Mouse (Mus musculus) forebrain, embryonic 13.5 days (tissue): ENCODE measurements around the gene Cib1. TPM values are rescaled to one million over a fixed set of nuclear protein-coding genes. Genes with fewer than 3 reads are reported as not detected.

ENCODE experiments used
- ATAC-seq: fragments of 200-750 bp; cut with Nextera tagmentation; 2 replicates; pipeline ENCODE4 v1.8.0; 2017
- H3K27ac ChIP-seq: fragments of 300-500 bp; sonication (generic); 2 replicates; pipeline ENCODE4 v1.5.1; 2015; ENCODE audit warnings: inconsistent platforms, mild to moderate bottlenecking, moderate library complexity
- H3K27me3 ChIP-seq: fragments of 300-500 bp; sonication (generic); 2 replicates; pipeline ENCODE4 v1.6.1; 2015; ENCODE audit warnings: mild to moderate bottlenecking, inconsistent platforms
- H3K36me3 ChIP-seq: fragments of 300-500 bp; sonication (generic); 2 replicates; pipeline ENCODE4 v1.6.1; 2015; ENCODE audit warnings: mild to moderate bottlenecking, inconsistent platforms; ENCODE audit not compliant: poor library complexity, severe bottlenecking
- H3K4me1 ChIP-seq: fragments of 300-500 bp; sonication (generic); 2 replicates; pipeline ENCODE4 v1.6.1; 2015; ENCODE audit warnings: inconsistent platforms
- H3K4me2 ChIP-seq: fragments of 300-500 bp; sonication (generic); 2 replicates; pipeline ENCODE4 v1.6.1; 2015; ENCODE audit warnings: inconsistent platforms, mild to moderate bottlenecking, moderate library complexity
- H3K4me3 ChIP-seq: fragments of 300-500 bp; sonication (generic); 2 replicates; pipeline ENCODE4 v1.5.1; 2015; ENCODE audit warnings: mild to moderate bottlenecking, inconsistent platforms
- H3K9ac ChIP-seq: fragments of 300-500 bp; sonication (generic); 2 replicates; pipeline ENCODE4 v1.6.1; 2015; ENCODE audit warnings: mild to moderate bottlenecking, inconsistent platforms
- H3K9me3 ChIP-seq: fragments of 300-500 bp; sonication (generic); replicated peaks from 2 replicates; pipeline ENCODE4 v1.6.1; 2016; ENCODE audit warnings: inconsistent platforms
- WGBS: fragments of 180-500 bp; shearing (Covaris S2); methylation state at CpG from one replicate; pipeline ENCODE4 v1.1.7; 2015; 5-methylcytosine and 5-hydroxymethylcytosine counted together
- polyA plus RNA-seq: library from polyadenylated mRNA; unstranded; fragments of >200 nt; fragmentation: Nextera tagmentation; extraction: Ambion mirVana; gene quantifications from 2 replicates; pipeline ENCODE4 v1.2.1, GENCODE M21; 2015

The Cib1 gene
- polyA plus RNA-seq, 1 experiment from 2014 or later: 34.4 TPM

DNA sequence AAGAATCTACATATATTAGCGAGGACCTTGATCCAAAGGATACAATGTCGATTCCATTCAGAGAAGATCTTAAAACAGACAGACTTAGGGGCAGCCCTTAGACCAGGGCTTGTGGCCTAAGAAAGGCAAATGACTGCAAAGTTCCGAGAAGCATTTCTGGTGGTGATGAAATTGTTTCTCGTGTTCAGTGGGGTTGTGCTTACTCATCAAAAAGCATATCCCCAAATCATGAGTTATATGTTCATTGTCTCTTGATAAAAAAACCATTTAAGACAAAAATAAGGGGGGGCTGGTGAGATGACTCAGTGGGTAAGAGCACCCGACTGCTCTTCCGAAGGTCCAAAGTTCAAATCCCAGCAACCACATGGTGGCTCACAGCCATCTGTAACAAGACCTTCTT is 53.3 kb downstream of the Cib1 start:
- WGBS: 94% methylated on average over 6 of the region's 6 CpGs
- no peak for ATAC-seq

GRCm38 (mm10) chr7:80178037-80178729 is 54.4 kb downstream of the Cib1 start:
- Histone ChIP-seq H3K9ac (no peak overlapping the region), H3K27ac (no peak overlapping the region), H3K9me3 (no peaks in the 10 kb centered on the region), H3K36me3 (no peaks in the 10 kb centered on the region), H3K27me3 (no peaks in the 10 kb centered on the region), H3K4me1 (no peaks in the 10 kb centered on the region), H3K4me3 (no peak overlapping the region), H3K4me2 (no peak overlapping the region)
- no peak for ATAC-seq
- WGBS: 91% methylated on average over 10 of the region's 10 CpGs

More for the DNA sequence above, 53.3 kb downstream of the Cib1 start:
- Histone ChIP-seq H3K4me2 (no peak overlapping the region), H3K36me3 (no peaks in the 10 kb centered on the region), H3K9ac (no peak overlapping the region), H3K4me1 (no peaks in the 10 kb centered on the region), H3K4me3 (no peak overlapping the region), H3K27me3 (no peaks in the 10 kb centered on the region), H3K9me3 (no peaks in the 10 kb centered on the region), H3K27ac (no peak overlapping the region)

GRCm38 (mm10) chr7:80177438-80177837 is 55.2 kb downstream of the Cib1 start:
- H3K27ac ChIP-seq: no peak overlapping the region
- no peak overlapping the region for H3K4me3 ChIP-seq
- H3K4me1 ChIP-seq: no peaks in the 10 kb centered on the region
- WGBS: 97% methylated on average over 3 of the region's 3 CpGs
- H3K9ac ChIP-seq: no peak overlapping the region
- no peak overlapping the region for H3K4me2 ChIP-seq
- no peaks in the 10 kb centered on the region for H3K9me3 ChIP-seq
- no peaks in the 10 kb centered on the region for H3K36me3 ChIP-seq
- no peaks in the 10 kb centered on the region for H3K27me3 ChIP-seq
- ATAC-seq: no peak

Other genes starting within 250 kb of the Cib1 start
- 20.6 and 23.1 TPM in 2 replicates for gene Zfp710, start 208.0 kb downstream of the Cib1 start, polyA plus RNA-seq
- gene Idh2, start 117.4 kb downstream of the Cib1 start, polyA plus RNA-seq: 351 and 386 TPM in 2 replicates
- 20.7 and 22.3 TPM in 2 replicates for gene Sema4b, start 46.0 kb downstream of the Cib1 start, polyA plus RNA-seq
- gene Gdpgp1, start 52 bp upstream of the Cib1 start, polyA plus RNA-seq: 3.3 and 3.8 TPM in 2 replicates
- gene Ttll13, start 13.6 kb upstream of the Cib1 start, polyA plus RNA-seq: 0.97 and 1.8 TPM in 2 replicates
- gene Ngrn, start 28.4 kb upstream of the Cib1 start, polyA plus RNA-seq: 56.3 and 57.7 TPM in 2 replicates
- gene Vps33b, start 36.8 kb upstream of the Cib1 start, polyA plus RNA-seq: 14.1 and 17.2 TPM in 2 replicates
- 166 and 178 TPM in 2 replicates for gene Prc1, start 61.6 kb upstream of the Cib1 start, polyA plus RNA-seq
- 16.2 and 18.7 TPM in 2 replicates for gene Rccd1, start 91.6 kb upstream of the Cib1 start, polyA plus RNA-seq
- 40.8 and 46.2 TPM in 2 replicates for gene Unc45a, start 108.2 kb upstream of the Cib1 start, polyA plus RNA-seq
- 22.3 and 23.9 TPM in 2 replicates for gene Hddc3, start 110.3 kb upstream of the Cib1 start, polyA plus RNA-seq
- gene Man2a2, start 138.6 kb upstream of the Cib1 start, polyA plus RNA-seq: 15.5 and 16.8 TPM in 2 replicates
- gene Fes, start 155.1 kb upstream of the Cib1 start, polyA plus RNA-seq: 4.0 and 4.1 TPM in 2 replicates
- 3.0 and 3.4 TPM in 2 replicates for gene Furin, start 172.6 kb upstream of the Cib1 start, polyA plus RNA-seq